Mouse (Mus musculus) lung, embryonic 15.5 days (tissue): ENCODE data around the gene Zfp978. TPM values are rescaled to one million over a fixed set of nuclear protein-coding genes. Genes with fewer than 3 reads are reported as not detected.

ENCODE experiments used
- polyA plus RNA-seq: library from polyadenylated mRNA; unstranded; fragments of >200 nt; fragmentation: Nextera tagmentation; extraction: Ambion mirVana; gene quantifications from 2 replicates; pipeline ENCODE4 v1.2.1, GENCODE M21; 2015

Gene Zfp978
- polyA plus RNA-seq, 1 experiment from 2014 or later: 0.22 TPM

Other genes with a start within 250 kb of the Zfp978 start
- 3.6 and 4.0 TPM in 2 replicates for gene Zfp991, start 229.3 kb upstream of the Zfp978 start, polyA plus RNA-seq
- 0.20 TPM in 1 of 2 replicates, not detected in the other for gene Zfp988, start 55.6 kb upstream of the Zfp978 start, polyA plus RNA-seq
- gene Zfp982, start 131.1 kb downstream of the Zfp978 start, polyA plus RNA-seq: 4.4 and 4.9 TPM in 2 replicates
- 0.21 and 0.22 TPM in 2 replicates for gene Gm16503, start 178.9 kb downstream of the Zfp978 start, polyA plus RNA-seq
- gene Zfp985, start 192.0 kb downstream of the Zfp978 start, polyA plus RNA-seq: 0.22 and 0.29 TPM in 2 replicates